Mouse (Mus musculus) layer of hippocampus, adult 2 months (tissue): ENCODE measurements around the gene Slc7a11. TPM values are rescaled to one million over a fixed set of nuclear protein-coding genes. Genes with fewer than 3 reads are reported as not detected.

Experiments
- DNase-seq, 2 experiments: peaks; one replicate each; pipeline ENCODE4 v3.0.0; 2022; ENCODE audit warnings: low spot score in 2 of 2
- H3K27ac ChIP-seq: fragments of 200-600 bp; 2 replicates; pipeline ENCODE4 v1.8.1; 2022
- H3K4me3 ChIP-seq: fragments of 200-600 bp; 2 replicates; pipeline ENCODE4 v1.8.1; 2022; ENCODE audit warnings: mild to moderate bottlenecking
- CTCF ChIP-seq: fragments of 200-600 bp; conservative IDR thresholded peaks from 2 replicates; pipeline ENCODE4 v1.8.1; 2022; ENCODE audit warnings: antibody characterized with exemption, mild to moderate bottlenecking, moderate library complexity
- total RNA-seq, 2 experiments: library from RNA; stranded (reverse); gene quantifications; 2 replicates each; pipeline ENCODE4 v1.2.3; 2021

Gene Slc7a11
- total RNA-seq, 2 experiments from 2014 or later, result 24.3 to 28.9 TPM

DNA sequence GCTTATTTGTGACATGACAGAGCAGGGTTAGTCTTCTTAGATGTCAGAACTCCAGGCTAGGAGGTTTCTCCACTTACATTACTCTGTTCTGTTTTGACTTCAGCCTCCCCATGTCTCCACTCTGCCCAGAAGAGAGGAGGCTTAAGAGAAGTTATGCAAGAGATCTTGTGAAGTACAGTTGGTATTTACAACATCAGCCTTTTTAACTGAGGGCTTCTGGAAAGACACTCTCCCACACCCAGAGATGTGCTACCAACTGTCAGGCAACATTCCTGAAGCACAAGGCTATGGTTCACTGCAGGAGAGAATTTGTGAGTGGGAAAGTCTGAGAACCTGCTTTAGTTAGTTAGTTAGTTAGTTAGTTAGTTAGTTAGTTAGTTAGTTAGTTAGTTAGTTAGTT, 171.2 kb downstream of the Slc7a11 start:
- no peak for TF ChIP-seq CTCF
- Histone ChIP-seq H3K4me3 (no peak overlapping the region), H3K27ac (no peak overlapping the region)
- no peak for DNase-seq

DNA sequence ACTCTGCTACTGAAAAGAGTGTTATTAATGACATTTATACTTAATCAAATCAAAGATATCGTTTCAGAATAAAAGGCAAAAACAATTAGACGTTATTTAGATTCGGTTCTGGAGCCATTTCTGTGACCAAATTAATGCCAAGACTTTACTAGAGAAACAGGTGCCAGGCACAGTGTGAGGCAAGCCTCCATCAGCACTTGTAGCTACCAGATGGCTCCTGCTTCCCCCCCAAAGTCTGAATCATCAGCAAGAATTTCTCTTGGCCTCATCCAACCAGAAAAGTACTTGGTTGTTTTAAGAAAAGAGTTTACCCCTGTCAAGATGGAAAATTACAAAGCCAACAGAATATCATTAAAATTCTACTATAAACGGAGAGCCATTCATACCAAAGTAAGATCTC, 173.7 kb downstream of the Slc7a11 start:
- no peak for TF ChIP-seq CTCF
- no peak overlapping the region for H3K4me3 ChIP-seq
- no peak overlapping the region for H3K27ac ChIP-seq
- peak; percentile 31 to 46 for DNase-seq

DNA sequence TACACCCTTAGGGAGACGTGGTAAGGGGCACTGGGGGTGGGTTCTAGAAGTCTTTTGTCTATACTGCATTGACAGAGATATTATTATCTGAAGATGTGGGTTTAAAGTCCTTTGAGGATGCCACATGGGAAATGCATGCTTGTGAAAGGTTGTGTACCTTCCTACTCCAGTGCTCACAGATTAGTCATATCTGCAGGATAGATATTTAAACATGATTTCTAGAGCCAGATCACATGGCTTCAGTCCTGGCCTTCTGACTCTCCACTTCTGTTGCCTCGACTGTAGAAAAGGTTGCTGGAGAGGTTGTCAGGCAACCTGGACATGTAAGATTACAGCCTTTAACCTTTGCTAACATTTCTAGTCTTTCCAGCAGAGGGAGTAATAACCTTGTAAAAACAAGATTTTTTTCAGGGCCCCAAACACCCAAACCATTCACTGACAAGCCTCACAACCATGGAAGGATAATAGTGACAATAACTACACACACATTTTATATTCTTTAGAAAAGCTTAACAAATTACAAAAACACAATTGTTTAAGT, 180.8 kb downstream of the Slc7a11 start:
- no peak overlapping the region for H3K4me3 ChIP-seq
- TF ChIP-seq CTCF, result peak; percentile 66
- H3K27ac ChIP-seq, result no peak overlapping the region
- DNase-seq, result no peak

DNA sequence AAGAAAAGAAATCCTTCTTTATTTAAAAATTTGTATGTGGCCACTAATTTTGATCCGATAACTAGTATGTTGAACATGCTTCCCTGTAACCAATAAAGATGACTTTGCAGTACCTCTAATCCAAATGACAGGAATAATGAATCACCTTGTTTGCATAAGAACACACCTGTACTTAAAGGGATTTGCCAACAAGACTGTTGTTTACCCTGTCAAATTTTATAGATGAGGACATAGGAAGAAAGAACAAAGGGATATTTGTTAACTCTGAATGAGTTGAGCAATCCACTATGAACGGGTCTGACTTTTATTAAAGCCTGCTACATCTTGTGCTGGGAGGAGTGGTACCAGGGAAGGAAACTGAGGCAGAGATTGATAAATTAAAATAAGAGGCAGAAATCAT, 181.3 kb downstream of the Slc7a11 start:
- Histone ChIP-seq H3K4me3 (no peak overlapping the region), H3K27ac (no peak overlapping the region)
- TF ChIP-seq CTCF, result no peak
- no peak for DNase-seq

DNA sequence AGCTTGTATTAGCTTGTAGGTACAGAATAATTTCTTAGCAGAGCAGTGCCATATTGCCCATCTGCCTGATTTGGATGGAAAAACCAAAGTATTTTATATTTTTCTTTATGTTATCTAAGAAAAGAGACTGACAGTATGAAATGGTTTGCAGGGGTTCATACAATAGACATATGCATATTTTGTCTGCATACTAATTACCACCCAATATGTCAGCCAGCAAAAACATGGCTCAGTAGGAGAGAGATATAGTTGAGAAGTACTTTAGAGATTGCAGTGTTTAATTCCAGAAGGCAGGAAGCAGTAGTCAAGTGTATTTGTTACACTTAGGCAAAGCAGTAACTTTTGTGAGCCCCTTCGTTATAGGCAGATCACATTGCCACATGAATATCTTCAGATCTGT, 182.7 kb downstream of the Slc7a11 start:
- Histone ChIP-seq H3K27ac (no peak overlapping the region), H3K4me3 (no peak overlapping the region)
- no peak for DNase-seq
- TF ChIP-seq CTCF, result no peak

DNA sequence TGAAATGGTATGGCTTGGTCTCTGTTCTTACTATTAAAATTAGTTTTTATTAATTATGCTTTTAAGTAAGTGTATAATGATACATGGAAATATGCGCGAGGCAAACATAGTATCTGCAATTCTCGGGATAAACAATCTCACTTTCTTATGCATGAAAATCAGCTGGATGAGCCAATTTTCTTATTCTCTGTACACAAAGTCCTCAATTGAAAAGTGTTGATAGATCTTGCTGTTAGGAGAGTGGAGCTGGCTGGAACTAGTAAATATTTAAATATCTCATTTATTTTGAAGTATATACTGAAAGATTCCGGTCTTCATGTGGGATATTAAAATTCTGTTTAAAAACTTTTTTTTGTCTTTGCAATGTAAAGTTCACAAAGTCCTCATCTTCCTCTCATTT, 184.6 kb downstream of the Slc7a11 start:
- H3K4me3 ChIP-seq, result no peak overlapping the region
- no peak overlapping the region for H3K27ac ChIP-seq
- no peak for DNase-seq
- TF ChIP-seq CTCF, result no peak

DNA sequence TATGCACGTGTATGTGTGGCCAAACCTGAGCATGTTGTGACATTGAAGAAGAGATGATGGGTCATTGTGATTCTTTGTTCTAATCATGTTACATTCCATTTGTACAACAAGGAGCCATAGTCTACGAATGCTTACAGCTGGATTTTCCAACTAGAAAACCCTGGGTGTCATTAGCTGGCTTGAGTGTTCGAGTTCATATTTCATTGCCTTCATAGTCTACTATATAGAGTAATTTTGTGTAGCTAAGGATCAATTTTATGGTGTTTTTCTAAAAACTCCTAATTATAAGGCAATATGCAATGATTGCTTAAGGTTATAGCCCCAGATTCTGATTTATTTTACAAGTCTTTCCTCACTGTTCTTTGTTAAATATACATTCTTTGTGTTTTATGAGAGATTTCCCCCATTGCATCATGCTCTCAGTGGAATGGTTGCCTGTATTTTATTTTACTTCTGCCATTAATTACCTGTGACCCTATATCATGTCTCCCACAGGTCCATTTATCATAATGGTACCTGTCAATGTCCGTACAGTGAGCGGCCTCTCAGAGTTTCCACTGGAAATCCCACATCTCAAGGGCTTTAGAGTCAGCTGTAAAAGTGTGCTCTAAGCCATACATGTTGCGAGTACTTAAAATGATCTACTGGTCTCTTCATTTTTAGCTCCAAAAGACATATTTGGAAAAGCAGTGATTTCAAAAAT, 193.7 kb downstream of the Slc7a11 start:
- Histone ChIP-seq H3K4me3 (no peak overlapping the region), H3K27ac (no peak overlapping the region)
- TF ChIP-seq CTCF, result no peak
- DNase-seq, result no peak

DNA sequence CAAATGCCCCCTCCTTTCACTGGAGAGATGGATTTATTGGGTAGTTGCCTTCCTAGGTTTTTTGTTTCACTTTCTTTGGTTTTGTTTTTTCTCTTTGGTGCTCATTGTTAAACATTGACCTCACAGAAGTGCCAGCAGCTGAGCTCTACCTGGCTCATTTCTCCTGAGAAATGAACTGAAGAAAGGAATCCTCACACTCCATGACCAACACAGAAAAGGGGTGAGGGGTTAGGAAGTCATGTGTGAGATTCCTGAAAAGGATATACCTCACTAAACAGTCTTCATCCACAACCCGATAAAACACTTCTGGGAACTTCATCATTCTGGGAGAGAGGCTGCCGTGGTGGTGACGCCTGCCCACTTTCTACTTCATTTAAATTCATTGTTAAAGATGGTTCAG, 207.4 kb downstream of the Slc7a11 start:
- Histone ChIP-seq H3K4me3 (no peak overlapping the region), H3K27ac (no peak overlapping the region)
- no peak for TF ChIP-seq CTCF
- DNase-seq, result no peak

DNA sequence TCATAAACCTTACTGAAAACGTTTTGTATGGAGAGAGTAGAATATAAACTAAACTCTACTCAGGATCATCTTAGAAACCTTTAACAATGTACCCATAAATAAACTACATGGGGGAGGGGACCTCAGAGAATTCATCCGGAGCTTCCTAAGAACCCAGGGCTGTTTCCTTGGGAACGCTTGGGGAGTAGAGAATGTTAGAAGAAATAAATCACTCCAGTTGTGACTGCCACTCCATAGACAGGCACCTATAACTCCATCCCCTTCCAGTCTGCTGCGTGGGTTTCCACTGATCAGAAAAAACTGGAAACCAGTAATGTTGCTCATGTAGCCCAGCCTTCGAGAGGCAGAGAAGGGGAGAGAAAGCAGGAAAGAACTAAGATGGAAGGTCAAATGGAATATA, 210.3 kb downstream of the Slc7a11 start:
- no peak for TF ChIP-seq CTCF
- no peak for DNase-seq
- Histone ChIP-seq H3K27ac (no peak overlapping the region), H3K4me3 (no peak overlapping the region)

DNA sequence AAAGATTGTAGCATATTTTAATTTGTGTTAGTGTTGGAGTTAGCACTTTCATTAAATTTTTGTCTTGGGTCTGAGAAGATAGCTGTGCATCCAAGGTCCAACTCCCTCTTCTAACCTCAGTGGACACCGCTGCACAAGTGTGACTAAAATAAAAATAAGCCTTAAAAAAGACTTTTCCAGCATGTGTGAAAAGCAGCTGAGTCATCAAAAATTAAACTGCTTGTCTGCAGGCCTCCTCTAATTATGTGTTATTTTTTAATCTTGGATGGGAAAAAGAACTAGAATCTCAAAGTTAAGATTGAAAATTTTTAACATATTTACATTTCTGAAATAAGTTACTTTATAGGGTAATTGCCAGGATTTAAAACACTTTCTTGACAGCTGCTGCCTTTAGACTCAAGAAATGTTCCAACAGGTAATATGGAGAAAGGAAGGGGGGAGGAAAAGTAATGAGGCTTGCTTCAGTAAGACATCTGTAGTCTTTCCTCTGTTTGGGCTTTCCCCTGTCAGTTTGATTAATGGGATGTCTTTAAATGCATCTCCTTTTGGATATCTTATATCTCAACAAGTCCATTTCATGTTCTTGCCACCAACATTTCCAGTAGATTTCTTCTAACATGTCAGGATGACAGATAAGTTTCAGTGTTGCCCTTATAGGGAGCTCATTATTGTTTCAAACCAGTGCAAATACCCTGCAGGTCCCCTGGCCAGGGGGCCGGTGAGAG, 218.9 kb downstream of the Slc7a11 start:
- Histone ChIP-seq H3K27ac (no peak overlapping the region), H3K4me3 (no peak overlapping the region)
- DNase-seq, result no peak
- no peak for TF ChIP-seq CTCF

DNA sequence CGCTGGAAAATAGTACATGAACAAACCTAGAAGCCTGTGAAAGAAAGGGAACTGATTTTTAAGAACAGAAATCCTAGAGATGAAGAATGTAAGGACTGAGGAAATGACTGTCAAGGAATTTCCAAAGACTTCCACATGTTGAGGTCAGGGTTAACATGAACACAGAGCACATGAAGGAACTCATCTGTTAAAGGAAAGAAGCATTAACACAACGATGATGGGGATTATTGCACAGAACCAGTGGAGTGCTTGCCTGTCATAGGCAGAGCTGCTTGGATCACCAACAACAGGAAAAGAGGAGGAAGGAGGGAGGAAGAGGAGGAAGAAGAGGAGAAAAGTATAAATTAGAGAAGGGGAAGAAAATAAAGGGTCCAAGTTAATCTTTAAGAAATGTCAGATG, 223.0 kb downstream of the Slc7a11 start:
- DNase-seq, result no peak
- no peak for TF ChIP-seq CTCF
- Histone ChIP-seq H3K27ac (no peak overlapping the region), H3K4me3 (no peak overlapping the region)

DNA sequence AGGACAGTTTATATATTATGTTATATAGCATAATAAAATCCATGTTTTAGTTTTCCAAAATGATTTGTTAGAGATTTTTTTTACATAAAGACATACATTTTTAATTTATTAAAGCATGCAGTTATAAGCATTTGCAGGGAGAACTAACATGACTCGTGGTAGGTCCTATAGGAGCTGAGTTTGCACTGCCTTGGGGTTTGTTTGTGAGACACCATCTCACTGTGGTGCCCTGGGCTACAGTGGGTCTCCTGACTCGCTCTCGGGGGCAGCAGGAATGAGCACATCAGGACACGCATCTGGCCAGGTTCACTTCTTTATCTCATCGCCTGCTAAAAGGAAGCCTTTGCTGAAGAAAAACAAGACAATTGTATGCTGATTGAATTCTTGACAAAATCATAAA, 257.0 kb downstream of the Slc7a11 start:
- Histone ChIP-seq H3K27ac (no peak overlapping the region), H3K4me3 (no peak overlapping the region)
- TF ChIP-seq CTCF, result no peak
- no peak for DNase-seq

DNA sequence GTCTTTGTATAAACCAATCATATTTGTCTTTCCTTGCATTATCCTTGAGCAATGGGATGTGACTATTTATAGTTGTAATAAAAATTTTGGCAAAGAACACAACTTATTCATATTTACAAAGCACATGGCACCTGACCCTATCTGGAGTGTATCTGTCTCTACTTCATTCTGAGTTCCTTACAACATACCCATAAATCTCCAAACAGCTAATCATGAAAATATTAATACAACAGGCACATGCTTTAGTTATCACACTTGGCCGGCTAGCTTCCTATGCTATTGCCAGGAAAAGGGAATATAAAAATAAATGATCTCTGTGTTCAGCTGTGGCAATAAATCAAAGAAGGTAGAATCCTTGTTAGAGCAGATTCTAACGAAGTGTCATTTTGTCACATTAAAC, 257.5 kb downstream of the Slc7a11 start:
- H3K27ac ChIP-seq, result no peak overlapping the region
- TF ChIP-seq CTCF, result no peak
- H3K4me3 ChIP-seq, result no peak overlapping the region
- no peak for DNase-seq

DNA sequence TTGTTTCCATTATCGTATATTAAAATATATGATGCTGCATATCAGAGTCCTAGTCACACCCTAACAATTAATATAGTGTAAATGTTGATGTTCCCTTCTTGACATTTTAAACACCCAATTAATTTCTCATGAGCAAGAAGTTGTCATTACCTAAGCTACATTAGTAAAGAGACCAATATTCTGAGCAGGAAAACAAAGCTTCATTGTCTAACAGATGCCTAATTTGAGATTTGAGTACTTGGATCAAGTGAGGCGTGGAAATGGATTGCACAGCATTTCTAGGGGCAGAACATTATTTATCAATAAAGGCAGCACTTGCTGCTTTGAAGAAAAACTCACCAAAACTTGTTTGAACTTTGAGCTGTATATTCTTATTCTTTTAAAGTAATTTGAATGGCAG, 282.7 kb downstream of the Slc7a11 start:
- H3K4me3 ChIP-seq, result no peak overlapping the region
- no peak overlapping the region for H3K27ac ChIP-seq
- TF ChIP-seq CTCF, result no peak
- no peak for DNase-seq
